Mouse (Mus musculus): ENCODE results near the gene Rpl32. TPM values are rescaled to one million over a fixed set of nuclear protein-coding genes. Genes with fewer than 3 reads are reported as not detected.
"Not testable (repeated sequence)": the region's sequence is repeated elsewhere in the genome, so short reads cannot be mapped to it uniquely, and the experiment has no call there.

Rpl32 gene
- total and polyA plus RNA-seq, 3 experiments = 4,514 to 5,400 TPM; not detected in 1

- not testable (repeated sequence) for H3K27ac ChIP-seq (ENCODE audit: control insufficient read depth, low read depth, low read length); H3K9me3 ChIP-seq (replicated peaks; ENCODE audit: insufficient read depth, low read length); H3K4me1 ChIP-seq (ENCODE audit: control insufficient read depth in 1 of 2, insufficient read depth in 2 of 2, low read length in 2 of 2); H3K36me3 ChIP-seq (ENCODE audit: control insufficient read depth in 1 of 2, insufficient read depth in 2 of 2, low read length in 2 of 2); H3K4me3 ChIP-seq (ENCODE audit: control insufficient read depth in 1 of 2, insufficient read depth in 1 of 2, low read depth in 2 of 2, low read length in 2 of 2); H3K27me3 ChIP-seq (ENCODE audit: control insufficient read depth in 1 of 2, insufficient read depth in 2 of 2, low read length in 2 of 2); H3K79me2 ChIP-seq (ENCODE audit: control insufficient read depth, insufficient read depth, low read length, poor library complexity); H3K9ac ChIP-seq (ENCODE audit: control insufficient read depth, low read depth, low read length, poor library complexity, severe bottlenecking)
- peak; percentile 58 for DNase-seq (ENCODE audit: low read depth, low spot score)
- peak; percentile 32 to 77 (median 62); a peak in 5 of 6 replicates for TF ChIP-seq CTCF (IDR thresholded peaks at IDR 0.05 in 2 of 3, conservative IDR thresholded peaks at IDR 0.05 in 1 of 3; ENCODE audit: control insufficient read depth in 1 of 3, insufficient read depth in 1 of 3, low read depth in 2 of 3, low read length in 3 of 3, poor library complexity in 1 of 3, severe bottlenecking in 1 of 3)
- TF ChIP-seq SMC3 (IDR thresholded peaks at IDR 0.05; ENCODE audit: low read depth, low read length) = peak; percentile 71
- peak; percentile 36; the same call in 1 of the 2 replicates for TF ChIP-seq ZC3H11A (IDR thresholded peaks at IDR 0.05; ENCODE audit: low read depth, low read length)
- TF ChIP-seq RAD21 (IDR thresholded peaks at IDR 0.05; ENCODE audit: low read depth, low read length) = peak; percentile 61
Observed at GRCm38 (mm10) chr6:115823850-115824464, 15.4 kb upstream of the Rpl32 start.

- no peak overlapping the region for H3K4me3 ChIP-seq (ENCODE audit: control insufficient read depth in 1 of 2, insufficient read depth in 1 of 2, low read depth in 2 of 2, low read length in 2 of 2)
- DNase-seq (ENCODE audit: low read depth, low spot score) = no peak
- no peaks in the 10 kb centered on the region for H3K36me3 ChIP-seq (ENCODE audit: control insufficient read depth in 1 of 2, insufficient read depth in 2 of 2, low read length in 2 of 2)
- H3K4me1 ChIP-seq (ENCODE audit: control insufficient read depth in 1 of 2, insufficient read depth in 2 of 2, low read length in 2 of 2) = peaks cover 0 to 3% of the 10 kb centered on the region in 2 experiments; a peak in 1 of 4 replicates
- H3K27me3 ChIP-seq (ENCODE audit: control insufficient read depth in 1 of 2, insufficient read depth in 2 of 2, low read length in 2 of 2) = no peaks in the 10 kb centered on the region
- no peaks in the 10 kb centered on the region for H3K9me3 ChIP-seq (replicated peaks; ENCODE audit: insufficient read depth, low read length)
- TF ChIP-seq RAD21 (IDR thresholded peaks at IDR 0.05; ENCODE audit: low read depth, low read length) (no peak), SMC3 (IDR thresholded peaks at IDR 0.05; ENCODE audit: low read depth, low read length) (no peak), TAL1 (IDR thresholded peaks at IDR 0.05; ENCODE audit: low read length) (no peak), MEF2A (IDR thresholded peaks at IDR 0.05; ENCODE audit: extremely low read depth, insufficient replicate concordance, low read depth, low read length, poor library complexity, severe bottlenecking) (no peak), TBP (IDR thresholded peaks at IDR 0.05; ENCODE audit: low read depth, low read length) (no peak), SIN3A (IDR thresholded peaks at IDR 0.05; ENCODE audit: low read length) (no peak), JUND (IDR thresholded peaks at IDR 0.05; ENCODE audit: low read depth, low read length) (no peak), CHD1 (IDR thresholded peaks at IDR 0.05; ENCODE audit: low read depth, low read length) (no peak), BHLHE40 (IDR thresholded peaks at IDR 0.05; ENCODE audit: borderline replicate concordance, low read depth, low read length) (no peak), ETS1 (IDR thresholded peaks at IDR 0.05; ENCODE audit: low read depth, low read length) (no peak), GATA1 (IDR thresholded peaks at IDR 0.05; ENCODE audit: low read depth, low read length) (no peak), MYC (IDR thresholded peaks at IDR 0.05; ENCODE audit: low read depth, low read length) (no peak), UBTF (IDR thresholded peaks at IDR 0.05; ENCODE audit: borderline replicate concordance, insufficient read depth, low read depth, low read length) (no peak)
- no peak overlapping the region for H3K9ac ChIP-seq (ENCODE audit: control insufficient read depth, low read depth, low read length, poor library complexity, severe bottlenecking)
- H3K27ac ChIP-seq (ENCODE audit: control insufficient read depth, low read depth, low read length) = no peak overlapping the region
- H3K79me2 ChIP-seq (ENCODE audit: control insufficient read depth, insufficient read depth, low read length, poor library complexity) = no peaks in the 10 kb centered on the region
Observed at GRCm38 (mm10) chr6:115821216-115821993, 12.9 kb upstream of the Rpl32 start.

Data from MEL (cell line).